Mouse (Mus musculus) CH12.LX (cell line): ENCODE data around the gene Fam71b. TPM values are rescaled to one million over a fixed set of nuclear protein-coding genes. Genes with fewer than 3 reads are reported as not detected.

Experiments used
- DNase-seq: peaks from one replicate; pipeline ENCODE4 v3.0.0-alpha.2; 2013; ENCODE audit errors: extremely low read depth
- H3K27ac ChIP-seq: 2 replicates; pipeline ENCODE4 v1.5.1; 2012; ENCODE audit warnings: low read depth, mild to moderate bottlenecking, control low read depth, moderate library complexity; ENCODE audit not compliant: insufficient read depth
- H3K27me3 ChIP-seq: replicated peaks from 2 replicates; pipeline ENCODE3; 2012; ENCODE audit warnings: inconsistent platforms
- H3K36me3 ChIP-seq, 2 experiments: replicated peaks in 1 of 2; 2 replicates each; pipeline versions ENCODE3 to v1.6.1; 2012; ENCODE audit warnings: inconsistent platforms in 1 of 2, low read length in 1 of 2, mild to moderate bottlenecking in 1 of 2, mixed read lengths in 1 of 2, moderate library complexity in 1 of 2; ENCODE audit not compliant: control insufficient read depth in 1 of 2, insufficient read depth in 1 of 2
- H3K4me1 ChIP-seq, 2 experiments: 2 replicates each; pipeline ENCODE4 v1.6.1; 2012; ENCODE audit warnings: inconsistent platforms in 1 of 2, moderate library complexity in 1 of 2; ENCODE audit not compliant: insufficient read depth in 2 of 2, control insufficient read depth in 1 of 2
- H3K4me2 ChIP-seq: 2 replicates; pipeline ENCODE4 v1.6.1; 2012; ENCODE audit warnings: low read depth, mild to moderate bottlenecking, control low read depth; ENCODE audit not compliant: poor library complexity, insufficient read depth, severe bottlenecking
- H3K4me3 ChIP-seq, 3 experiments: fragments of 150-350 bp in 1 of 3; sonication (generic) in 1 of 3; replicated peaks in 1 of 3; 2 replicates each; pipeline versions ENCODE3 to v1.5.1; 2011 to 2012; ENCODE audit warnings: low read depth in 2 of 3, low read length in 2 of 3, mild to moderate bottlenecking in 2 of 3, moderate library complexity in 2 of 3, control low read depth in 1 of 3, improper control_type of control experiment in 1 of 3, inconsistent platforms in 1 of 3, mixed read lengths in 1 of 3; ENCODE audit not compliant: poor library complexity in 1 of 3
- H3K79me2 ChIP-seq: replicated peaks from 2 replicates; pipeline ENCODE4 v1.6.1; 2012; ENCODE audit warnings: mild to moderate bottlenecking, moderate library complexity; ENCODE audit not compliant: control insufficient read depth, poor library complexity, insufficient read depth, severe bottlenecking; ENCODE audit errors: extremely low read depth
- H3K9ac ChIP-seq: 2 replicates; pipeline ENCODE4 v1.6.1; 2012; ENCODE audit warnings: low read depth, mild to moderate bottlenecking, control low read depth, moderate library complexity; ENCODE audit not compliant: insufficient read depth
- H3K9me3 ChIP-seq: replicated peaks from 2 replicates; pipeline ENCODE3; 2012; ENCODE audit warnings: low read length, inconsistent platforms, mixed read lengths
- BHLHE40 ChIP-seq: IDR thresholded peaks from 2 replicates; pipeline ENCODE4 v1.6.1; 2011; ENCODE audit warnings: mild to moderate bottlenecking, low read depth, low read length, improper control_type of control experiment
- CHD1 ChIP-seq: IDR thresholded peaks from 2 replicates; pipeline ENCODE4 v1.6.1; 2012; ENCODE audit warnings: low read depth, low read length, improper control_type of control experiment, inconsistent platforms
- CHD2 ChIP-seq: IDR thresholded peaks from 2 replicates; pipeline ENCODE4 v1.6.1; 2011; ENCODE audit warnings: low read length, improper control_type of control experiment
- E2F4 ChIP-seq: IDR thresholded peaks from 2 replicates; pipeline ENCODE4 v1.6.1; 2011; ENCODE audit warnings: low read depth, low read length, improper control_type of control experiment; ENCODE audit not compliant: insufficient replicate concordance
- ELF1 ChIP-seq: IDR thresholded peaks from 2 replicates; pipeline ENCODE4 v1.6.1; 2014; ENCODE audit warnings: low read depth, mild to moderate bottlenecking, inconsistent platforms, low read length, improper control_type of control experiment
- EP300 ChIP-seq: IDR thresholded peaks from 2 replicates; pipeline ENCODE4 v1.6.1; 2011; ENCODE audit warnings: low read length, improper control_type of control experiment
- ETS1 ChIP-seq: conservative IDR thresholded peaks from 2 replicates; pipeline ENCODE4 v1.6.1; 2012; ENCODE audit warnings: low read depth, mild to moderate bottlenecking, inconsistent platforms, low read length, improper control_type of control experiment, moderate library complexity
- GABPA ChIP-seq: IDR thresholded peaks from 2 replicates; pipeline ENCODE4 v1.6.1; 2012; ENCODE audit warnings: low read depth, low read length, improper control_type of control experiment, inconsistent platforms; ENCODE audit not compliant: insufficient replicate concordance
- HCFC1 ChIP-seq: IDR thresholded peaks from 2 replicates; pipeline ENCODE4 v1.6.1; 2012; ENCODE audit warnings: low read depth, mild to moderate bottlenecking, inconsistent platforms, low read length, improper control_type of control experiment
- JUN ChIP-seq: IDR thresholded peaks from 2 replicates; pipeline ENCODE4 v1.6.1; 2011; ENCODE audit warnings: low read depth, mild to moderate bottlenecking, low read length, improper control_type of control experiment, moderate library complexity; ENCODE audit not compliant: insufficient read depth
- JUND ChIP-seq: conservative IDR thresholded peaks from 2 replicates; pipeline ENCODE4 v1.6.1; 2011; ENCODE audit warnings: low read depth, low read length, improper control_type of control experiment
- KAT2A ChIP-seq: IDR thresholded peaks from 2 replicates; pipeline ENCODE4 v1.6.1; 2012; ENCODE audit warnings: low read length, improper control_type of control experiment, inconsistent platforms; ENCODE audit not compliant: insufficient replicate concordance
- MAFK ChIP-seq: IDR thresholded peaks from 2 replicates; pipeline ENCODE4 v1.6.1; 2011; ENCODE audit warnings: low read length, improper control_type of control experiment; ENCODE audit not compliant: insufficient replicate concordance
- MAZ ChIP-seq: IDR thresholded peaks from 2 replicates; pipeline ENCODE4 v1.6.1; 2012; ENCODE audit warnings: low read depth, mild to moderate bottlenecking, inconsistent platforms, low read length, improper control_type of control experiment, moderate library complexity
- MEF2A ChIP-seq: IDR thresholded peaks from 2 replicates; pipeline ENCODE4 v1.6.1; 2014; ENCODE audit warnings: low read depth, mild to moderate bottlenecking, inconsistent platforms, low read length, improper control_type of control experiment, borderline replicate concordance
- NELFE ChIP-seq: IDR thresholded peaks from 2 replicates; pipeline ENCODE4 v1.6.1; 2011; ENCODE audit warnings: low read depth, low read length, improper control_type of control experiment
- NRF1 ChIP-seq: IDR thresholded peaks from 2 replicates; pipeline ENCODE4 v1.6.1; 2014; ENCODE audit warnings: low read depth, mild to moderate bottlenecking, inconsistent platforms, low read length, improper control_type of control experiment, moderate library complexity
- PAX5 ChIP-seq: IDR thresholded peaks from 2 replicates; pipeline ENCODE4 v1.6.1; 2012; ENCODE audit warnings: low read length, inconsistent platforms, mixed read lengths
- POLR2AphosphoS2 ChIP-seq: IDR thresholded peaks from 2 replicates; pipeline ENCODE4 v1.6.1; 2011; ENCODE audit warnings: low read depth, low read length, improper control_type of control experiment
- RAD21 ChIP-seq: IDR thresholded peaks from 2 replicates; pipeline ENCODE4 v1.6.1; 2011; ENCODE audit warnings: low read depth, mild to moderate bottlenecking, low read length, improper control_type of control experiment, moderate library complexity
- SIN3A ChIP-seq: IDR thresholded peaks from 2 replicates; pipeline ENCODE4 v1.6.1; 2012; ENCODE audit warnings: low read length, improper control_type of control experiment, inconsistent platforms
- SMC3 ChIP-seq: IDR thresholded peaks from 2 replicates; pipeline ENCODE4 v1.6.1; 2011; ENCODE audit warnings: low read depth, low read length, improper control_type of control experiment
- UBTF ChIP-seq: IDR thresholded peaks from 2 replicates; pipeline ENCODE4 v1.6.1; 2012; ENCODE audit warnings: low read depth, mild to moderate bottlenecking, inconsistent platforms, low read length, improper control_type of control experiment, moderate library complexity
- ZC3H11A ChIP-seq: IDR thresholded peaks from 2 replicates; pipeline ENCODE4 v1.6.1; 2012; ENCODE audit warnings: low read depth, mild to moderate bottlenecking, inconsistent platforms, low read length, improper control_type of control experiment
- ZKSCAN1 ChIP-seq: IDR thresholded peaks from 2 replicates; pipeline ENCODE4 v1.6.1; 2012; ENCODE audit warnings: low read depth, inconsistent platforms, low read length, improper control_type of control experiment, borderline replicate concordance
- ZNF384 ChIP-seq: IDR thresholded peaks from 2 replicates; pipeline ENCODE4 v1.6.1; 2012; ENCODE audit warnings: low read depth, low read length, improper control_type of control experiment, inconsistent platforms
- dilution Hi-C: fragments of 300-500 bp; cut with MboI; formaldehyde crosslinking; loops from 2 replicates; pipeline ENCODE4 v1.14.3; 2020; ENCODE audit warnings: low sequenced_read_pairs; ENCODE audit not compliant: extremely low pct_unique_long_range_greater_than_20kb, extremely low pct_ligation_motif_present
- in situ Hi-C: fragments of 300-500 bp; cut with MboI; formaldehyde crosslinking; loops from 3 replicates; pipeline ENCODE4 v1.14.3; 2019; ENCODE audit warnings: low sequenced_read_pairs, low pct_ligation_motif_present, low pct_unique_long_range_greater_than_20kb, mixed read lengths
- polyA plus RNA-seq: library from polyadenylated mRNA; unstranded; fragments of >175 nt; gene quantifications from 2 replicates; pipeline ENCODE4 v1.2.1, GENCODE M21; 2012; ENCODE audit warnings: low read depth; ENCODE audit not compliant: insufficient read length
- total RNA-seq, 2 experiments: library from RNA; depleted of rRNA; stranded (reverse); fragments of 300-350 nt in 1 of 2; fragments of >200 nt in 1 of 2; gene quantifications; 2 replicates each; pipeline ENCODE4 v1.2.3; 2012 to 2014

Gene Fam71b
- total and polyA plus RNA-seq, 3 experiments, result 0.46 to 2.6 (median 2.4) TPM

DNA sequence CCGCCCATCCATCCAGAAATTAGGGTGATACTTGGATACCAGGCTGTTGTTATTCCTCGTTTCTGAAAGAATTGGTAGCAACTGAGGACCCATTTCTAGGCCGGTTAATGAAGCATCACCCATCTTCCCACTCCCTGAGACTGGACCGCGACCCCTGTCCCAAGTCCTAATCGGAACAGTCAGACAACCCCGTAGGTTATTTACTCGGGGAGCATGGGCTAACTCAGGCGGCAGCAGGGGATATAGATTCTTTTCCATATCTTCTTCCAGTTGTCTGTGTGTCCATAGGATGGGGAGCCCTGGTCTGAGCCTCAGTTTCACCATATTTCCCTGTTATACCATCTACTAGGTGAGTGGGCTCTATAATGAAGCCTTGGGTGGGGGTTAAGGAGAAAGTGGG, 32.5 kb upstream of the Fam71b start:
- no peaks in the 10 kb centered on the region for H3K79me2 ChIP-seq
- H3K9me3 ChIP-seq, result no peaks in the 10 kb centered on the region
- DNase-seq, result no peak
- H3K4me1 ChIP-seq, result peaks cover 19 to 23% of the 10 kb centered on the region in 2 experiments
- in situ Hi-C loops, result no loop called here
- no peak overlapping the region for H3K4me2 ChIP-seq
- TF ChIP-seq CHD1, result no peak
- TF ChIP-seq RAD21, result no peak
- no peak for TF ChIP-seq ZNF384
- TF ChIP-seq PAX5, result no peak
- no peak for TF ChIP-seq SIN3A
- TF ChIP-seq MAZ, result no peak
- no peak for TF ChIP-seq NELFE
- TF ChIP-seq E2F4, result no peak
- TF ChIP-seq ZKSCAN1, result no peak
- no peak for TF ChIP-seq SMC3
- no peak for TF ChIP-seq HCFC1
- H3K9ac ChIP-seq, result no peak overlapping the region
- H3K27me3 ChIP-seq, result no peaks in the 10 kb centered on the region
- dilution Hi-C loops, result no loop called here
- no peak overlapping the region for H3K27ac ChIP-seq
- no peak overlapping the region for H3K4me3 ChIP-seq
- H3K36me3 ChIP-seq, result no peaks in the 10 kb centered on the region

DNA sequence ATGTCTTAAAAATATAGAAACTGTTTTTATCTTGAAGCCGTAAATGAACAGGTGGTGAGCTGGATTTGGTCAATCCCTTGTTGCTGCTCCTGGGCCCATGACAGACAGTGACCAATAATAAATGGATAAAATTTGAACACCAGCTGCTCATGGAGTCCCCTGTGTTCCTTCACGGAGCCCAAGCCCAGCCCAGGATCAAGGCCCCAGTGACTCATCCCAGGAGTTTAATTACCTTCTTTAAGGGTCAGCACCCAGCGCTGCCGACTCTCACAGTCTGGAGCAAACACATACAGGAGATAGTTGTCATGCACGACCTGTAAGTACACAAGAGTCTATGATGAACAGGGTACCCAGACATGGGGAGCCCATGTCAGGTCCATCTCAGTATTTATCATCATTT, 30.6 kb upstream of the Fam71b start:
- in situ Hi-C loops, result no loop called here
- no peaks in the 10 kb centered on the region for H3K36me3 ChIP-seq
- dilution Hi-C loops, result no loop called here

DNA sequence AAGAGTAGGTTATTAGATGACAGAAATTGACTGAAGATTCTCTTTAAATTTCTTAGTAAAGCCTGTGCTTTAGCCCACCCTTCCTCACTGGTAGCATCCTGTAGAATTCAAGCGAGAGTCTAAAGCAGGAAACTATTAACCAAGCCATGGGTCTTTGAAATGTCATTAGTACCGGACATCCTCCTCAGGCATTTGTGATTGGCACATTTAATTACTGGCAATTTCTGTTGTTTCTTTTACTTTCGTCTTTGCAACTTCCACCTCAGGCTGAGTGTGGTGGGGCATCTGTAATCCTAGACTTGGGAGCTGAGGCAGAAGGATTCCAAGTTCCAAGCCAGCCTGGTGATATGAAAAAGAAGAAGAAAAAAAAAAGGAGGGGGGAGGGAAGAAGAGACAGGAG, 30.0 kb upstream of the Fam71b start:
- no peak for DNase-seq
- Histone ChIP-seq H3K79me2 (no peaks in the 10 kb centered on the region), H3K4me2 (no peak overlapping the region), H3K9me3 (no peaks in the 10 kb centered on the region), H3K36me3 (no peaks in the 10 kb centered on the region), H3K4me3 (no peak overlapping the region), H3K27me3 (no peaks in the 10 kb centered on the region), H3K9ac (no peak overlapping the region), H3K4me1 (peaks cover 24 to 25% of the 10 kb centered on the region in 2 experiments), H3K27ac (no peak overlapping the region)
- in situ Hi-C loops, result no loop called here
- dilution Hi-C loops, result no loop called here
- no peak for TF ChIP-seq JUND
- TF ChIP-seq PAX5, result no peak
- no peak for TF ChIP-seq CHD2
- TF ChIP-seq JUN, result no peak
- TF ChIP-seq KAT2A, result no peak
- TF ChIP-seq HCFC1, result no peak
- TF ChIP-seq UBTF, result no peak
- no peak for TF ChIP-seq ETS1
- TF ChIP-seq E2F4, result no peak
- TF ChIP-seq ZC3H11A, result no peak
- no peak for TF ChIP-seq ELF1
- TF ChIP-seq GABPA, result no peak
- no peak for TF ChIP-seq POLR2AphosphoS2
- TF ChIP-seq MAFK, result no peak
- TF ChIP-seq ZKSCAN1, result no peak
- TF ChIP-seq NELFE, result no peak
- no peak for TF ChIP-seq ZNF384

More for the DNA sequence above, 30.6 kb upstream of the Fam71b start:
- DNase-seq, result no peak
- Histone ChIP-seq H3K9me3 (no peaks in the 10 kb centered on the region), H3K27me3 (no peaks in the 10 kb centered on the region), H3K4me3 (no peak overlapping the region), H3K9ac (no peak overlapping the region), H3K4me2 (no peak overlapping the region), H3K79me2 (no peaks in the 10 kb centered on the region), H3K4me1 (peaks cover 18 to 22% of the 10 kb centered on the region in 2 experiments), H3K27ac (no peak overlapping the region)
- TF ChIP-seq UBTF (no peak), MEF2A (no peak), NRF1 (no peak), MAFK (no peak), RAD21 (no peak), HCFC1 (no peak), ZC3H11A (no peak), EP300 (no peak), BHLHE40 (no peak)
